Mouse (Mus musculus) lung, adult 2 months (tissue): ENCODE measurements around the gene Hcfc2.

Experiments
- CTCF ChIP-seq: fragments of 200-500 bp; IDR thresholded peaks from 2 replicates; pipeline ENCODE4 v1.5.1; 2011; ENCODE audit warnings: mild to moderate bottlenecking, low read length, control low read depth; ENCODE audit not compliant: insufficient read depth
- POLR2A ChIP-seq: fragments of 200-500 bp; IDR thresholded peaks from 2 replicates; pipeline ENCODE4 v1.6.1; 2011; ENCODE audit warnings: low read depth, mild to moderate bottlenecking, control low read depth, low read length, borderline replicate concordance; ENCODE audit errors: extremely low read depth

DNA sequence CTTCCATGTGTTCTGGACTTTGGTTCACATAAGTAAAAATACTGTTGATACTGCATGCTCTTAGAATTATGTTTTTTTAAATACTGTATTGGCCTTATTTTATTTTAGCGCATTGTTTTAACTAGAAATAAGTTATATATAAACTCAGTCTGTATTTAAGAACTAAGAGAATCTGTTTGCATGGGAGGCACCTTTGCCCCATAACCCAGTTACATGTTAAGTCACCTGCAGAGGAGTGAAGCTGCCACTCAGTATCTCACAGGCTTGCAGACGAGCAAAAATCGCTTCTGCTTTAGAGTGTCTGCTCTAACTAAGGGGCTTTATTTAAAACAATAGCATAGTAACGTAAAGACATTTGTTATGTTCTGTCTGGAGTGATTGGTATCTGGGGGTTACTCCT is 45.9 kb downstream of the Hcfc2 start:
- TF ChIP-seq CTCF (no peak), POLR2A (no peak)
